Mouse (Mus musculus) megakaryocyte, adult 5-6 weeks (primary cell): Measurements from ENCODE around the gene Btnl1. TPM values are rescaled to one million over a fixed set of nuclear protein-coding genes. Genes with fewer than 3 reads are reported as not detected.

Experiments used
- ATAC-seq: 2 replicates; pipeline ENCODE4 v1.8.0; 2016; ENCODE audit warnings: mild to moderate bottlenecking, inconsistent platforms; ENCODE audit not compliant: poor library complexity, severe bottlenecking
- total RNA-seq, 2 experiments: library from RNA; stranded (forward) in 1 of 2; stranded (reverse) in 1 of 2; fragments of 153-499, 151-499 nt in 1 of 2; fragments of 221-1000, 200-1000 nt in 1 of 2; gene quantifications; 2 replicates each; pipeline versions ENCODE4 v1.2.3 to v1.2.4; 2015 to 2017

Btnl1 gene
- total RNA-seq (2015) = not detected in 2 replicates
- not detected in 2 replicates for total RNA-seq (2017)

GRCm38 (mm10) chr17:34376847-34377246 is at the start of gene Btnl1:
Gene Btnl1 (plus strand): TSS chr17:34377132.
- no peak for ATAC-seq

- ATAC-seq = peak; percentile 54
Observed at GRCm38 (mm10) chr17:34329807-34330206, 47.1 kb upstream of the Btnl1 start.

GRCm38 (mm10) chr17:34331200-34331599 is 45.7 kb upstream of the Btnl1 start:
- ATAC-seq = no peak

- ATAC-seq = peak; percentile 98
Observed at GRCm38 (mm10) chr17:34340619-34341402, 36.1 kb upstream of the Btnl1 start.

- ATAC-seq = no peak
Observed at GRCm38 (mm10) chr17:34344882-34345281, 32.0 kb upstream of the Btnl1 start.

GRCm38 (mm10) chr17:34345486-34345885 is 31.4 kb upstream of the Btnl1 start:
- ATAC-seq = no peak

GRCm38 (mm10) chr17:34346041-34346440 is 30.9 kb upstream of the Btnl1 start:
- no peak for ATAC-seq

GRCm38 (mm10) chr17:34347606-34348308 is 29.2 kb upstream of the Btnl1 start:
- peak; percentile 84 for ATAC-seq

- peak; percentile 75 for ATAC-seq
Observed at GRCm38 (mm10) chr17:34349429-34349828, 27.5 kb upstream of the Btnl1 start.

- ATAC-seq = no peak
Observed at GRCm38 (mm10) chr17:34354539-34354938, 22.4 kb upstream of the Btnl1 start, which contains the start of gene Btnl2. Gene Btnl2 (plus strand): TSS chr17:34354822.

- ATAC-seq = peak; percentile 98
Observed at GRCm38 (mm10) chr17:34354940-34355339, 22.0 kb upstream of the Btnl1 start.

- no peak for ATAC-seq
Observed at GRCm38 (mm10) chr17:34362954-34363546, 13.9 kb upstream of the Btnl1 start.

GRCm38 (mm10) chr17:34363676-34364310 is 13.1 kb upstream of the Btnl1 start:
- no peak for ATAC-seq

GRCm38 (mm10) chr17:34365031-34365430 is 11.9 kb upstream of the Btnl1 start:
- ATAC-seq = no peak

- ATAC-seq = no peak
Observed at GRCm38 (mm10) chr17:34370563-34370962, 6.4 kb upstream of the Btnl1 start.

GRCm38 (mm10) chr17:34373055-34373709 is 3.8 kb upstream of the Btnl1 start:
- ATAC-seq = no peak

GRCm38 (mm10) chr17:34377450-34378209 is 698 bp downstream of the Btnl1 start:
- ATAC-seq = no peak

- no peak for ATAC-seq
Observed at GRCm38 (mm10) chr17:34378716-34379115, 1.8 kb downstream of the Btnl1 start.

- ATAC-seq = no peak
Observed at GRCm38 (mm10) chr17:34379451-34379850, 2.5 kb downstream of the Btnl1 start.

GRCm38 (mm10) chr17:34381876-34382275 is 4.9 kb downstream of the Btnl1 start:
- no peak for ATAC-seq
